Mouse (Mus musculus): Measurements from ENCODE around the gene Sytl2. TPM values are rescaled to one million over a fixed set of nuclear protein-coding genes. Genes with fewer than 3 reads are reported as not detected.

Sytl2 gene
- polyA plus RNA-seq, 1 experiment, result 2.3 TPM

DNA sequence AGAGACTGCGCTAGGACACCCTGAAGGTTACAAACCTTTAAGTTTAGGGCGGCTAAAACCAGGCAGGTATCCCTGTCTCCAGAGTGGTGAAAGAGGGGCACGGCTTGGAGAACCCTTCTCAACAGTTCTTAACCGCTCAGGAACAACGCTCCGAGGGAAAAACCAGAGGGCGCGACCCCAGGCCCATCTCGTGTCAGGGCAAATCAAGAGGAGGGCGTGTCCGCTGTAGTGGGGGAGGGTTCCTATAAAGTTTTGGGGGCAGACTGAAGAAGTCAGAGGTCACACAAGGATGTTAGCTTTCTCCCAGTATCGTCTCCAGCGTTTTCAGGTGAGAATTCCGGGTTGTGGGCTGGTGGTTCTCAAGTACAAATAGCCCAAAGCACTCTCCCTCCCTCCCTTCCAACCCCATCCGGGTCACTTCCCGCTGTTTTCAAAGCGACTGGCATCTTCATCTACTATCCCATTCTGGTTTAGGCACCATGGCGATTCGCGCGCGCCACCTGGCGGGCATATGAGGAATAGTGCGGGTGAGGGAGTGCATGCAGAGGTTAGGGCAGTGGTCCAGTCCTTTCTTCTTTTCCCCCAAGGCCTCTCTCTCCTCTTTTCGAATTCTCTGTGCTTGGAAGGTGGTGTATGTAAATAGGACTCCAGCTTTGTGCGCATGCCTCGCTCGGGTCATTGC, 36.6 kb upstream of the Sytl2 start, which contains the start of gene Ccdc83:
TSS of gene Ccdc83 (minus strand) at position 489 of the 682 bp plus-strand sequence.
- no peaks in the 10 kb centered on the region for H3K4me1 ChIP-seq (ENCODE audit: control insufficient read depth, insufficient read depth, low read length)
- peak within 1 kb of the TSS; percentile 48 for H3K9ac ChIP-seq (ENCODE audit: low read depth, poor library complexity, severe bottlenecking)
- no peaks in the 10 kb centered on the region for H3K27me3 ChIP-seq (ENCODE audit: control insufficient read depth, insufficient read depth, low read length, poor library complexity, severe bottlenecking)
- no peaks in the 10 kb centered on the region for H3K36me3 ChIP-seq (ENCODE audit: control insufficient read depth, insufficient read depth, low read length, poor library complexity, severe bottlenecking)
- no peak for TF ChIP-seq POLR2A (IDR thresholded peaks at IDR 0.05; ENCODE audit: insufficient read depth, low read length)
- TF ChIP-seq CTCF (IDR thresholded peaks at IDR 0.05; ENCODE audit: low read depth, low read length), result peak; percentile 97
- H3K9me3 ChIP-seq (replicated peaks; ENCODE audit: control insufficient read depth, insufficient read depth, low read length, poor library complexity, severe bottlenecking), result no peaks in the 10 kb centered on the region
- peak within 1 kb of the TSS; percentile 34 for H3K4me3 ChIP-seq (ENCODE audit: low read depth, low read length)
- H3K27ac ChIP-seq (ENCODE audit: insufficient read depth, low read length), result no peak within 1 kb of the TSS

DNA sequence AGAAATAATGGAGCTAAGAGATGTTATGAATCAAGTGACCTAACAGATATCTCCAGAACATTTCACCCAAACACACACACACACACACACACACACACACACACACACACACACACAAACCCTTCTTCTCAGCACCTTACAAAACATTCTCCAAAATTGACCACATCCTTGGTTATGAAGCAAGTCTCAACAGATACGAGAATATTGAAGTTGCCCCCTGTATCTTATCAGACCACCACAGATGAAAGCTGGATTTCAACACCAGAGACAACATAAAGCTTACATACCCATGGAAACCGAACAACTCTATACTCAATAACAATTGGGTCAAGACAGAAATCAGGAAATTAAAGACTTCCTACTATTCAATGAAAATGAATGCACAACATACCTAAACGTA, 31.9 kb upstream of the Sytl2 start:
- TF ChIP-seq EP300 (IDR thresholded peaks at IDR 0.05; ENCODE audit: insufficient read depth, low read depth, low read length), result no peak
- TF ChIP-seq CTCF (IDR thresholded peaks at IDR 0.05; ENCODE audit: low read depth, low read length), result no peak
- TF ChIP-seq POLR2A (IDR thresholded peaks at IDR 0.05; ENCODE audit: insufficient read depth, low read length), result no peak
- Histone ChIP-seq H3K4me3 (ENCODE audit: low read depth, low read length) (no peak overlapping the region), H3K27ac (ENCODE audit: insufficient read depth, low read length) (no peak overlapping the region), H3K36me3 (ENCODE audit: control insufficient read depth, insufficient read depth, low read length, poor library complexity, severe bottlenecking) (no peaks in the 10 kb centered on the region), H3K27me3 (ENCODE audit: control insufficient read depth, insufficient read depth, low read length, poor library complexity, severe bottlenecking) (no peaks in the 10 kb centered on the region), H3K4me1 (ENCODE audit: control insufficient read depth, insufficient read depth, low read length) (no peaks in the 10 kb centered on the region), H3K9ac (ENCODE audit: low read depth, poor library complexity, severe bottlenecking) (no peak overlapping the region), H3K9me3 (replicated peaks; ENCODE audit: control insufficient read depth, insufficient read depth, low read length, poor library complexity, severe bottlenecking) (no peaks in the 10 kb centered on the region)

DNA sequence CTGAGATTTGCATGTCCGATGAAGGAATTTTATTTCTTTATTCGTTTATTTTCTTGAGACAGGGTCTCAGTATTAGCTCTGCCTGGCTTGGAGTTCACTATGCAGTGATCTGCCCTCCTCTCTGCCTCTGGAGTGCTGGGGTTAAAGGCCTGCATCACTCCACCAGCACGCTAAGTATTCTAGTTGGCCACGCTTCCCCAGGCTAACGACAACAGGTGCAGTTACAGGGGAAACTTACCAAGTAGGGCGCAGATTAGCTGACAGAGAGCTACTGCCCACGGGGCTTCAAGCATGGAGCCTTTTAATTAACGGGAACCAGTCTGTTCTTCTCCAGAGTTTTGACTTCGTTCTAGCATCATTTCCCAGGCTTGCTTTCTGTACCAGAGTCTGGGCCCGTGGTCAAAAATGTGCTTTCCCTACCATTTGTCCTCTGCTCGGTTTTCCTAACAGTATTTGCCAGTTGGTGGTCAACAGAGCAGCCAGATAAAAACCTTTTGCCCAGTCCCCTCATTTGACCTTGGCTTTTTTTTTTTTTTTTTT, 27.4 kb upstream of the Sytl2 start:
- no peak overlapping the region for H3K4me3 ChIP-seq (ENCODE audit: low read depth, low read length)
- no peak for TF ChIP-seq CTCF (IDR thresholded peaks at IDR 0.05; ENCODE audit: low read depth, low read length)
- no peak for TF ChIP-seq POLR2A (IDR thresholded peaks at IDR 0.05; ENCODE audit: insufficient read depth, low read length)
- TF ChIP-seq EP300 (IDR thresholded peaks at IDR 0.05; ENCODE audit: insufficient read depth, low read depth, low read length), result no peak
- H3K36me3 ChIP-seq (ENCODE audit: control insufficient read depth, insufficient read depth, low read length, poor library complexity, severe bottlenecking), result no peaks in the 10 kb centered on the region
- H3K27ac ChIP-seq (ENCODE audit: insufficient read depth, low read length), result no peak overlapping the region
- no peaks in the 10 kb centered on the region for H3K9me3 ChIP-seq (replicated peaks; ENCODE audit: control insufficient read depth, insufficient read depth, low read length, poor library complexity, severe bottlenecking)
- H3K4me1 ChIP-seq (ENCODE audit: control insufficient read depth, insufficient read depth, low read length), result no peaks in the 10 kb centered on the region
- no peak overlapping the region for H3K9ac ChIP-seq (ENCODE audit: low read depth, poor library complexity, severe bottlenecking)
- H3K27me3 ChIP-seq (ENCODE audit: control insufficient read depth, insufficient read depth, low read length, poor library complexity, severe bottlenecking), result no peaks in the 10 kb centered on the region

DNA sequence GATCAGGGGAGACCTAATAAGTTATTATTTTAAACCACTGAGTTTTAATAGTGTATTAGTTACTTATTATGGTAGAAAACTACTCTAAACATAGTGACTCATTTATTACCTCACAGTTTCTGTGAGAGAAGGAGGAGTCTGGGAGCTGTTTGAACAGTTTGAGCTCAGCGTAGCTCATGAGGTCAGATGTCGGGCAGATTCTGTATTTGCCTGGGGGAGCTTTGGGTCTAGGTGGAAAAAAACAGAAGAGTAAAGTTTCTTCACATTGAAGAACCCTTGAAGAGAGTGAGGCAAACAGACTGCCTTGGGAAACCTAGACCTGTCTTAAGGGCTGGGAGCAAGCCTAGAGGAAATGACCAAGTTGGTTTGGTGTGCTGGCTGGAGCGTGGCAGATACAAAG, 24.8 kb upstream of the Sytl2 start:
- Histone ChIP-seq H3K27ac (ENCODE audit: insufficient read depth, low read length) (no peak overlapping the region), H3K36me3 (ENCODE audit: control insufficient read depth, insufficient read depth, low read length, poor library complexity, severe bottlenecking) (no peaks in the 10 kb centered on the region)

DNA sequence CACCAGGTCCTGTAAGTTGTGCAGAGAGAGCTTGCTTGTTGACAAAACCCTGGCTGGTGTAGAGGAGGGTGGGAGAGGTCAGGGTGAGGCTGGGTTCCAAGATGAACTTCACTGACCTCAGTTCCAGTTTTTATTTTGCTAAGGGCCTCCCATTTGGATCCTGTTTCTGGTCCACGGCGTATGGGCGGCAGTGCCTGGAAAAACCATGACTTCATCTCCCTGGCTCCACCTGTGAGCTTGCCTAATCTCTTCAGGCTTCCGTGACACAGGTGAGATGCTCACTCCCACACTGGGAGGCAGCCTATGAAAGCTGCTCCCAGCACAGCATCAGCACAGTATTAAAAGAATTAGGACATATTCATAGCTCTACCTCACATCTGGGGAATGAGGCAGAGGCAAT, 24.3 kb upstream of the Sytl2 start:
- H3K9me3 ChIP-seq (replicated peaks; ENCODE audit: control insufficient read depth, insufficient read depth, low read length, poor library complexity, severe bottlenecking), result no peaks in the 10 kb centered on the region
- no peaks in the 10 kb centered on the region for H3K27me3 ChIP-seq (ENCODE audit: control insufficient read depth, insufficient read depth, low read length, poor library complexity, severe bottlenecking)
- no peak overlapping the region for H3K4me3 ChIP-seq (ENCODE audit: low read depth, low read length)
- H3K36me3 ChIP-seq (ENCODE audit: control insufficient read depth, insufficient read depth, low read length, poor library complexity, severe bottlenecking), result no peaks in the 10 kb centered on the region
- H3K27ac ChIP-seq (ENCODE audit: insufficient read depth, low read length), result no peak overlapping the region
- no peak overlapping the region for H3K9ac ChIP-seq (ENCODE audit: low read depth, poor library complexity, severe bottlenecking)
- TF ChIP-seq CTCF (IDR thresholded peaks at IDR 0.05; ENCODE audit: low read depth, low read length) (no peak), EP300 (IDR thresholded peaks at IDR 0.05; ENCODE audit: insufficient read depth, low read depth, low read length) (no peak), POLR2A (IDR thresholded peaks at IDR 0.05; ENCODE audit: insufficient read depth, low read length) (no peak)
- no peaks in the 10 kb centered on the region for H3K4me1 ChIP-seq (ENCODE audit: control insufficient read depth, insufficient read depth, low read length)

More for the DNA sequence above, 24.8 kb upstream of the Sytl2 start:
- Histone ChIP-seq H3K9ac (ENCODE audit: low read depth, poor library complexity, severe bottlenecking) (no peak overlapping the region), H3K27me3 (ENCODE audit: control insufficient read depth, insufficient read depth, low read length, poor library complexity, severe bottlenecking) (no peaks in the 10 kb centered on the region), H3K4me1 (ENCODE audit: control insufficient read depth, insufficient read depth, low read length) (no peaks in the 10 kb centered on the region), H3K4me3 (ENCODE audit: low read depth, low read length) (no peak overlapping the region), H3K9me3 (replicated peaks; ENCODE audit: control insufficient read depth, insufficient read depth, low read length, poor library complexity, severe bottlenecking) (no peaks in the 10 kb centered on the region)
- TF ChIP-seq CTCF (IDR thresholded peaks at IDR 0.05; ENCODE audit: low read depth, low read length) (no peak), POLR2A (IDR thresholded peaks at IDR 0.05; ENCODE audit: insufficient read depth, low read length) (no peak), EP300 (IDR thresholded peaks at IDR 0.05; ENCODE audit: insufficient read depth, low read depth, low read length) (no peak)

DNA sequence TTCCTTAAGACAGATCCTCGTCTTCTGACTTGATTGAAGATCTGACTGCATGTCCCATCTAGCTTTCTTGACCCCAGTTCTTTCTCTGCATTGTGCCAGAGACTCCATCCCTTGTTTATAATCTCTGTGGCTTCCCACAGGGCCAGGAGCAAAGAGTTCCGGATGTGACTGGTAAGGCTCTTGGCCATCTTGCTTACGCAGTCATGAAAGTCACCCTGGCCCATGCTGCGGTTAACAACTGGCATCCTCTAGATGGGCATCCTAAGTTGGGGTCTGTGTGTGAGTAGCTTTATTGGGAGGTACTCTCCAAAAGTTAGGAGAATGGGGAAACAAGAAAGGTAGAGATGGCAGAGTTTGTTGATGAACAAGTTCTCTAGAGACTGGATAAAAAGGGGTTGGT, 22.9 kb upstream of the Sytl2 start:
- Histone ChIP-seq H3K27me3 (ENCODE audit: control insufficient read depth, insufficient read depth, low read length, poor library complexity, severe bottlenecking) (no peaks in the 10 kb centered on the region), H3K9me3 (replicated peaks; ENCODE audit: control insufficient read depth, insufficient read depth, low read length, poor library complexity, severe bottlenecking) (no peaks in the 10 kb centered on the region), H3K27ac (ENCODE audit: insufficient read depth, low read length) (no peak overlapping the region), H3K4me3 (ENCODE audit: low read depth, low read length) (no peak overlapping the region), H3K4me1 (ENCODE audit: control insufficient read depth, insufficient read depth, low read length) (no peaks in the 10 kb centered on the region), H3K36me3 (ENCODE audit: control insufficient read depth, insufficient read depth, low read length, poor library complexity, severe bottlenecking) (no peaks in the 10 kb centered on the region), H3K9ac (ENCODE audit: low read depth, poor library complexity, severe bottlenecking) (no peak overlapping the region)
- TF ChIP-seq POLR2A (IDR thresholded peaks at IDR 0.05; ENCODE audit: insufficient read depth, low read length), result no peak
- no peak for TF ChIP-seq CTCF (IDR thresholded peaks at IDR 0.05; ENCODE audit: low read depth, low read length)
- no peak for TF ChIP-seq EP300 (IDR thresholded peaks at IDR 0.05; ENCODE audit: insufficient read depth, low read depth, low read length)

Measured in ES-Bruce4 (cell line).